Mouse (Mus musculus) liver, postnatal 0 days (tissue): ENCODE results near the gene Chmp1a.

Source experiments
- CTCF ChIP-seq: sonication (generic); IDR thresholded peaks from 2 replicates; pipeline ENCODE4 v1.5.1; 2016; ENCODE audit warnings: antibody characterized with exemption, low read depth
- EP300 ChIP-seq: IDR thresholded peaks from 2 replicates; pipeline ENCODE4 v1.6.1; 2016; ENCODE audit warnings: antibody characterized with exemption, low read depth, mild to moderate bottlenecking

GRCm38 (mm10) chr8:123257114-123257513 lies 44.6 kb upstream of the Chmp1a start:
- TF ChIP-seq CTCF (no peak), EP300 (no peak)
